Mouse (Mus musculus): Measurements from ENCODE around the gene Pafah2.

Pafah2 gene

GRCm38 (mm10) chr4:134430381-134431004 lies 34.4 kb downstream of the Pafah2 start:
- peak; percentile 44 for DNase-seq

DNA sequence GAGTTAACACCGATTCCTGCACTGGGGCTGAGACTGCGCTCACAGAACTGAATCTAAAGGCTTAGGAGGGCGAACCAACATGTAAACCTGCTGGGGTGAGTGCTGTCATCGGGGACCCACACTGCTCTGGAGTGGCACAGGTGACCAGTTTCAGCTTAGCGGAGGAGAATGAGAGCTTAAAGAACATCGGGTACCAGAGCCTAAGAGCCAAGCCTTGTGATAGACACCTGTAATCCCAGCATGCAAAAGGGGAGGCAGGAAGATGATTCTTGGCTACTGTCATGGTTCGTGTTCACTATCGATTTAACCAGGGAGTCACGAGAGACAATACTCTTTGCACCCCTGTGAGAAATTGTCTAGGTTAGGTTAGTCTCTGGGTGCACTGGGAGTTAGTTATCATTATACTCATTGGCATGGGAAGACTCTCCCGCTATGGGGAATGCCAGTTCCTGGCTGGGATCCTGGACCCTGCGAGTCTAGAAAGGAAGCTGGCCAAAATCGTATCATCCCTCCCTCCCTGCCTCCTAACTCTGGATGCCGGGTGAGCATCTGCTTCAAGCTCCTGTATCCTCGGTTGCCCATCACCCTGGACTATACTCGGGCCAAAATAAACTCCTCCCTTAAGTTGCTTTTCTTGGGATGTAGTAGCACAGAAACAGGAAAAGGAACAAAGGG lies 36.7 kb downstream of the Pafah2 start:
- no peak for DNase-seq

DNA sequence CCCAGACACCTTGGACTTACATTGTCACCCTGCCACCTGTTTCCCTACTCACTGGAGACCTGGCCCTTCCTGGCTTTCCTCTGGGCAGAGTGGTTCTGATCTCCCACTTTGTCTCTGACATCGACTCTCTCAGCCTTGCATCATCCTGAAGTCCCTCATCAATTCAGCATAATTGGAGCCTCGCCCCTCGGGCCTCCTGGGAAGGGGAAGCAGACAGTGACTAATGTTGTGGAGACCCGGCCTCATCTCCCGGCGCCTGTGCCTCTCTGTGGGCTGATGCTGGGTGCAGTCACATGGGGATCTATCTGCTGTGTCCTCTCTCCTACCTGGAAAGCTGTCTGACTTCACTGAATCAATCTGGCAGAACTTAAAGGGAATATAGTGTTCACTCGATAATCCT lies 40.1 kb downstream of the Pafah2 start:
- DNase-seq, result no peak

DNA sequence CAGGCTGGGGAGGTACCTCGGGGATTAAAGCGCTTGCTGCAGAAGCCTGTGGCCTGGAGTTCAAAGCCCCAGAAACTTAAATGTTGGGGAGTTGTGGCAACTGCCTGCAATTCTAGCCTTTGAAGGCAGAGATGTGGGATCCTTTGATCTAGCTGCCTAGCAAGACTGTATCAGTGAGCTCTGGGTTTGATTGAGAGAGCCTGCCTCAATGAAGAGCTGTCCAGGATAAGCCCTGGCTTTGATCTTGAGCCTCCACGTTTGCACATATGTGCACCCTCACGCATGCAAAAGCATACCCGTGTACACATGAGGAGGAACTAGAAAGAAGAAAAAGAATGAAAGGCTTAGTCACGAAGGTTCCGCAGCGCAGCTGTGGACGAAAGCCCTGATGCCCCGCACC lies 40.5 kb downstream of the Pafah2 start:
- DNase-seq, result no peak

DNA sequence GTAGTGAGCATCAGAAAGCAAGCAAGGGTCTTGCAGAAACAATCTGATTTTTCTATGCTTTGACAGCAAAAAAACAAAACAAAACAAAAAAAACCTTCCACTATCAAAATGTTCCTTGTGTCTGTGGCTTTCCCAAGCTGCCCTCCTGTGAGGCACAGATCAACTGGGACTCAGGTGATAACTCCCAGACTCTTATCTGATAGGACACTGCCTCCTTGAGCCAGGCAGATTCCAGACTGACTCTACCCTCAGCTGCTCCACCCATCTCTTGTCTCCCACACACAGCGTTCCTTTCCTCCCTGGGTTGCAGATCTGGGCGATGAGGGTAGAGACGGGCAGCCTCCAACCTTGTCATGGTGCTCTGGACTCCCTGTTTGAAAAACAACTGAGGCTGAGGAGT lies 43.0 kb downstream of the Pafah2 start:
- DNase-seq, result no peak

- no peak for DNase-seq
These were observed 43.8 kb downstream of the Pafah2 start for GRCm38 (mm10) chr4:134439919-134440318.

DNA sequence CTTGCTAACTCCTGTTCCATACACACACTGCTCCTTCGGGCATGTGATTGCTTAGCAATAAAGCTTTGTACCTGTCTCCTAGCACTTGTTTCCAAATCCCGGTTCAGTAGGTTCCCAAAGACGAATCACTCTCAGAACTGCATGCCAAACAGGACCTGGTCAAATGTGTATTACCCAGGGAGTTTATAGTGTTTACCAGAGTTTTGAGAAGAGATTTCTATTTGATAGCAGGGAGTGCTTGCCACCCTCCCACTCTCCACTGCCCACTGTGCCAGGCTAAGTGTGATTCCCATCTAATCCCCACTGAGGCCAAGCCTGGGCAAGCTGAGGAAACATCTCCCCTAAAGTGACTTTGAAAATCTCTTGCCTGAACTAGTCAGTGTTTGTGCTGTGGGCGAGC lies 46.1 kb downstream of the Pafah2 start:
- no peak for DNase-seq

- DNase-seq, result peak; percentile 47
These were observed 47.5 kb downstream of the Pafah2 start for GRCm38 (mm10) chr4:134443589-134443988.

DNA sequence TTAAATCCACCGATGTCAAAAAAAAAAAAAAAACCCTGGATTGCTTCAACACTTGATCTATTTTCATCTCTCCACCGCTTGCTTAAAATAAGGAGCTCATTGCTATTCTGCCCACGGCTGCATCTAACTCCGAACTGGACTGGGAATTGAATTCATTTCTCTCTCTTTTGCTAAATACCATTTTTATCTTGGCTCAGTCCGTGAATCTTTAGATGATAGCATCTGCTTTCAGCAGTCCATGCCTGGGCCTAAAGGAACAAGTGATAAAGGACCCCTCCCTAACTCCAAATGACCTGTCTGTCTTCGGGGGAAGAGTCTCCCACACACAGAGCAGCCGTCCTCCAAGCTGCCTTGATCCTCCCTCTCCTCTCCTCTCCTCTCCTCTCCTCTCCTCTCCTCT lies 48.8 kb downstream of the Pafah2 start:
- DNase-seq, result no peak

DNA sequence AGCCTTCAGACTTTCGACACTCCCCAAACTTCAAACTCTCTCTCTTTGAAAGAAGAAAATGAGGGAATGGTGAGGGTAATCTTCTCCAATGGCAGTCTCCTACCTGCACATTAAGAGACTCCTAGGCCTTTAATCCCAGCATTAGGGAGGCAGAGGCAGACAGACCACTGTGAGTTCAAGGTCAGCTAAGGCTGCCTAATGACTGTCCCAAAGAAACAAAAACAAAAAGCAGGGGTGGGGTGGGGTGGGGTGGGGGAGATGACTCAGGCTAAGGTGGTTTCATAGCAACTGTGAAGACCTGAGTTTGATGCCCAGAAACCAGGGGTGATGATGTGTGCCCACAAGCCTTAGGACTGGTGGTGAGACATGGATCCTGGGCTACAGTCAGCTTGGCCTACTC lies 49.4 kb downstream of the Pafah2 start:
- DNase-seq, result no peak

DNA sequence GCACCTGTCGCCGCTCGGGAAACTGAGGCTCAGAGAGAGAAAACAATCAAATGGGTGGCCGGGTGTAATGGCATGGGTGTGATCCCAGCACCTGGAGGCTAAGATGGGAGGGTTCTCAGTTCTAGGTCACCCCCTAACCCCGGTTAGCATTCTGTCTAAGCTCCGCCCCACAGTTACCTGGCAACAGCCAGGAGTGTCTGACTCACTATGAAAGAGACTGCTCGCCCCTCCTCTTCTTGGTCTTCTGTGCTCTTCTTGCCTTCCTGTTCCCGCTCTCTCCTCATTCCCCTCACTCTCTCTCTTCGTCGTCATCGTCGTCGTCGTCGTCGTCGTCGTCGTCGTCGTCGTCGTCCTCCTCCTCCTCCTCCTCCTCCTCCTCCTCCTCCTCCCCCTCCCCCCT lies 51.8 kb downstream of the Pafah2 start:
- no peak for DNase-seq

GRCm38 (mm10) chr4:134449595-134450391 lies 53.7 kb downstream of the Pafah2 start:
- no peak for DNase-seq

- DNase-seq, result peak; percentile 39
These were observed 54.5 kb downstream of the Pafah2 start for GRCm38 (mm10) chr4:134450392-134451195.

- DNase-seq, result no peak
These were observed 55.4 kb downstream of the Pafah2 start for GRCm38 (mm10) chr4:134451484-134451883.

DNA sequence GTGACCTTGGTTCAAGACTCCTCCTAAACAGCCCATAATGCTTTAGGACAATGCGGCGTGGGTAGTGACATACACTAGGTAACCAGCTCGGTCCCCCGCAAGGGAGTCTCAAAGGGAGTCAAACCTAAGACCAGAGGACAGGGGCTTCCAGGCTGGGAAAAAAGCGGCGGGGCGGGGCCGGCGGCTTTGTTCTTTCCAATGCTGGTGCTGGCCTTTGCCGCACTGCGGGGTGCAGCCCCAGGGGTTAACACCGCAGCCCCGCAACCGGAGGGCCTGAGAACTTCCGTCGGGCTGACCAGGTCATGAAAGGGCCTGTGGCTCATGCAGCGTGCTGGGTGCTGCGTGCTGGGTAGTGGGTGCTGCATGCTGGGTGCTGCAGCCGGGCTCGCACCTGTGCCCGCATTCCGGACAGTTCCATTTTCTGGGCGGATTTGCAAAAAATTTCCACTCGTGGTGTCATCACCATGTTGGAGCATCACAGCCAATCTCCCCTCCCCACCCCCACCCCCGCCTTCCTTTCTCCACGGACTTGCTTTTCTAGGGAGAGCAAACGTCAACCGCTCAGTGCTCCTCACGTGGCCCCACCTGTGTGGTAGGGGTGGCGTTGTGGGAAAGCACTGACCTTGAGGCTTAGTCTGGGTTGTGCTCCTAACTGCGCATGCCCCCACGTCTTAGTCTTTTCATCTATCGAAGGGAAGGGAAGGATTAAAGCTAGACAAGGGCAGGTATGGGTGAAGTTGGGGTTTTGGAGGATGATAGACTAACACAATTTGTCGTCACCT lies 57.7 kb downstream of the Pafah2 start:
- DNase-seq, result no peak

GRCm38 (mm10) chr4:134455310-134455709 lies 59.2 kb downstream of the Pafah2 start:
- peak; percentile 49 for DNase-seq

GRCm38 (mm10) chr4:134457130-134457825 lies 61.2 kb downstream of the Pafah2 start:
- no peak for DNase-seq

DNA sequence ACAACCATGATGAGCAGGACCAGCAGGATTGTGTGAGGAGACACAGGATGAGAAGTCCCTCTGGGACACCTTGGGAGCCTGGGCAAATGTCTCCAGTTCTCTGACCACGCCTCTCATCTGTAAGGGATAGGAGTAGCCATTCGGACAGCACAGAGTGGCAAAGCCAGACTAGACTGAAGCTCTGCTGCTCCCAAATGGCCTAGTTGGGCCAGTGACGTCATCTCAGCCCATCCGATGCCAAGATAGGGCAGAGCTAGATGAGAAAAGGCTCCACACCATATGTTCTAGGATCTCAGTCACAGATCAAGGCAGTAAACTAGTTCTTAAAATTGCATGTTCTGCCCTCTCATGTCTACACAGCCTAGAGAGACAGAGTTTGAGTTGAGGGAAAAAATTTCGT lies 62.7 kb downstream of the Pafah2 start:
- DNase-seq, result no peak

DNA sequence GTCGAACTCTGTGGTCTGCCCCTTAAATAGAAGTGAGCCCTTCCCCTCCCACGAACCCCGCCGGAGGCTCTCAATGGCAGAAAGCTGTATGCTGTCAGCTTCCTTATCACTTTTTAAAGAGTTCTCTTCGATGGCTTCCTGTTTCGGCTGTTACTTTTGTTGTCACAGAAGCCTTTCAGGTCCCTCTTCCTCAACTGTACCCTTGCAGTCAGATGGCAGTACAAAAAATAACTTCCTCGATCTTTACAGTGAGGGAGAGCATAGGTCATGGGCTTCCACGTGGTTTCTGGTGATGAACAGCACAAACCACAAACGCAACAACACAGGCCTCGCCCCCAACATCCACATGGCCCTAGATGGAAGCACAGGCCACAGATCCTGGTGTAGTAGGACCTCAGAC lies 64.2 kb downstream of the Pafah2 start:
- DNase-seq, result no peak

DNA sequence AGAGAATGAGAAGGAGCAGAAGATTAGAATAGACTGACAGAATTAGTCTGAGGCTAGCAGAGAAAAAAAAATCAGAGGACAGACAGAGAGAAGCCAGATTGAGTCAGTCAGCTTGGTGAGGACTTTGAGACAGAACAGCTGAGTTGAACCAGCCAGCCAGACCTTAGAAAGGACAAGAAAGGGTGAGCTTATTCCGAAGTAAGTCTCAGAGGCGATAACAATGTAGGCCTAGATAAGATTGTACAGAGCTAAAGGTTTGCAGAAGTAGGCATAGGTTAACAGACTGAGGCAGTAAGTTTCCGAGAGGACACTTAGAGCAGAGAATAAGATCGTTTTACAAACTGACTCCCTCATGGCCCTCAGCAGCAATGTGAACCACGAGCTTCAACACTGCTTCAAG lies 65.1 kb downstream of the Pafah2 start:
- DNase-seq, result no peak

GRCm38 (mm10) chr4:134465789-134466188 lies 69.7 kb downstream of the Pafah2 start:
- no peak for DNase-seq
